Mouse (Mus musculus) cerebellum, postnatal 4 days (tissue): ENCODE measurements around the gene Itih1.

Experiments used
- DNase-seq, 2 experiments: peaks; one replicate each; pipeline ENCODE4 v3.0.0; 2022; ENCODE audit warnings: low spot score in 2 of 2, mixed read lengths in 1 of 2

Gene Itih1

GRCm38 (mm10) chr14:30943038-30943437 lies at the start of gene Itih1:
Gene Itih1 (minus strand): TSS chr14:30943289.
- DNase-seq: no peak

GRCm38 (mm10) chr14:30976222-30976621 lies 33.1 kb upstream of the Itih1 start:
- DNase-seq: no peak

- DNase-seq: no peak
Measured at GRCm38 (mm10) chr14:30974204-30974603, 31.1 kb upstream of the Itih1 start.

- DNase-seq: no peak
Measured at GRCm38 (mm10) chr14:30960366-30960765, 17.3 kb upstream of the Itih1 start.

GRCm38 (mm10) chr14:30959031-30959430 lies 15.9 kb upstream of the Itih1 start:
- DNase-seq: no peak

GRCm38 (mm10) chr14:30958517-30958916 lies 15.4 kb upstream of the Itih1 start:
- no peak for DNase-seq

- peak; percentile 91 to 95 for DNase-seq
Measured at GRCm38 (mm10) chr14:30951154-30951825, 8.2 kb upstream of the Itih1 start, which contains the start of gene Nek4. Gene Nek4 (plus strand): TSS chr14:30951377.

- no peak for DNase-seq
Measured at GRCm38 (mm10) chr14:30949986-30950385, 6.9 kb upstream of the Itih1 start.

GRCm38 (mm10) chr14:30944745-30945144 lies 1.7 kb upstream of the Itih1 start:
- DNase-seq: no peak

GRCm38 (mm10) chr14:30943860-30944674 lies 978 bp upstream of the Itih1 start:
- peak in 1 of 2 experiments; percentile 61 for DNase-seq

GRCm38 (mm10) chr14:30942254-30942653 lies 835 bp downstream of the Itih1 start:
- DNase-seq: no peak

GRCm38 (mm10) chr14:30933351-30933750 lies 9.7 kb downstream of the Itih1 start:
- no peak for DNase-seq

- no peak for DNase-seq
Measured at GRCm38 (mm10) chr14:30930386-30930785, 12.7 kb downstream of the Itih1 start.

GRCm38 (mm10) chr14:30925492-30925891 lies 17.6 kb downstream of the Itih1 start:
- DNase-seq: no peak

- peak in 1 of 2 experiments; percentile 24 for DNase-seq
Measured at GRCm38 (mm10) chr14:30923375-30924105, 19.5 kb downstream of the Itih1 start, which contains the start of gene Itih3. Gene Itih3 (minus strand): TSS chr14:30923760.

- DNase-seq: no peak
Measured at GRCm38 (mm10) chr14:30922053-30922670, 20.9 kb downstream of the Itih1 start.

- DNase-seq: no peak
Measured at GRCm38 (mm10) chr14:30916516-30916915, 26.6 kb downstream of the Itih1 start.

GRCm38 (mm10) chr14:30913404-30913803 lies 29.7 kb downstream of the Itih1 start:
- no peak for DNase-seq

GRCm38 (mm10) chr14:30912641-30913040 lies 30.4 kb downstream of the Itih1 start:
- DNase-seq: no peak

- no peak for DNase-seq
Measured at GRCm38 (mm10) chr14:30911141-30911540, 31.9 kb downstream of the Itih1 start.

- DNase-seq: no peak
Measured at GRCm38 (mm10) chr14:30907814-30908265, 35.2 kb downstream of the Itih1 start.

- no peak for DNase-seq
Measured at GRCm38 (mm10) chr14:30906001-30906400, 37.1 kb downstream of the Itih1 start.
